Comparison of ENCODE assay signal across 8 mouse cellular contexts in genomic region chr3:93554981-93555877, GRCm38 (mm10). TPM values are rescaled to one million over a fixed set of nuclear protein-coding genes. Genes with fewer than 3 reads are reported as not detected.
DNase-seq lines count a peak whose midpoint lies in the region; ATAC-seq and TF ChIP-seq lines count a peak whose summit lies in the region.

S100a10 (plus strand) TSS chr3:93555080.

- dilution Hi-C loops in CH12.LX (cut with MboI; ENCODE audit: extremely low pct_ligation_motif_present, extremely low pct_unique_long_range_greater_than_20kb, low sequenced_read_pairs) = no loop called here

- TF ChIP-seq POLR2A in CH12.LX (IDR thresholded peaks at IDR 0.05; ENCODE audit: low read depth, low read length) = peak; percentile 94
- peak; percentile 42; the same call in 1 of the 2 replicates for TF ChIP-seq POLR2A in olfactory bulb, adult 2 months (IDR thresholded peaks at IDR 0.05; ENCODE audit: insufficient read depth, low read depth, low read length)

- H3K36me3 ChIP-seq in CH12.LX (replicated peaks in 1 of 2; ENCODE audit: control insufficient read depth in 1 of 2, insufficient read depth in 1 of 2, low read length in 1 of 2) = peaks cover 5 to 25% of the 10 kb centered on the region in 2 experiments
- H3K36me3 ChIP-seq in forebrain, embryonic 12.5 days (replicated peaks) = no peaks in the 10 kb centered on the region
- H3K36me3 ChIP-seq in lung, postnatal 0 days (ENCODE audit: insufficient read depth, low read length) = no peaks in the 10 kb centered on the region

- H3K9ac ChIP-seq in CH12.LX (ENCODE audit: insufficient read depth, low read depth) = peak within 1 kb of the TSS; percentile 96
- peak within 1 kb of the TSS; percentile 69 for H3K9ac ChIP-seq in forebrain, embryonic 12.5 days
- H3K9ac ChIP-seq in lung, postnatal 0 days (replicated peaks; ENCODE audit: low read depth) = peak within 1 kb of the TSS; percentile 71

- 4% methylated on average over 35 of the region's 39 CpGs for WGBS in forebrain, embryonic 12.5 days
- WGBS in large intestine, adult 2 months = under 1% methylated on average over 38 of the region's 39 CpGs
- 1% methylated on average over 26 of the region's 39 CpGs for WGBS in lung, postnatal 0 days
- WGBS in olfactory bulb, adult 2 months = 3% methylated on average over 37 of the region's 39 CpGs

- H3K4me1 ChIP-seq in CH12.LX (ENCODE audit: control insufficient read depth in 1 of 2, insufficient read depth in 2 of 2) = peaks cover 22 to 76% of the 10 kb centered on the region in 2 experiments
- H3K4me1 ChIP-seq in forebrain, embryonic 12.5 days = peaks cover 10% of the 10 kb centered on the region
- peaks cover 6% of the 10 kb centered on the region for H3K4me1 ChIP-seq in lung, postnatal 0 days (ENCODE audit: insufficient read depth, low read depth, low read length)
- H3K4me1 ChIP-seq in olfactory bulb, adult 2 months (ENCODE audit: control insufficient read depth, insufficient read depth, low read length) = peaks cover 22% of the 10 kb centered on the region

- no peak for TF ChIP-seq EP300 in CH12.LX (IDR thresholded peaks at IDR 0.05; ENCODE audit: low read length)
- no peak for TF ChIP-seq EP300 in lung, postnatal 0 days (IDR thresholded peaks at IDR 0.05)

- intact Hi-C loops in heart, postnatal 25 days (cut with DNase I) = no loop called here

- in situ Hi-C loops in CH12.LX (cut with MboI; ENCODE audit: low pct_ligation_motif_present, low pct_unique_long_range_greater_than_20kb, low sequenced_read_pairs) = no loop called here

- peak; percentile 64 for DNase-seq in CH12.LX (ENCODE audit: extremely low read depth)
- peak; percentile 69 for DNase-seq in adrenal gland, adult 8-10 months
- peak; percentile 69 for DNase-seq in heart, postnatal 25 days (ENCODE audit: low spot score)
- DNase-seq in large intestine, adult 2 months (ENCODE audit: low read depth, low spot score) = no peak
- DNase-seq in lung, postnatal 0 days (ENCODE audit: low spot score) = peak; percentile 81
- DNase-seq in thymus, postnatal 25 days = peak; percentile 86

- peak within 1 kb of the TSS; percentile 75 to 98 (median 77) for H3K4me3 ChIP-seq in CH12.LX (replicated peaks in 1 of 3; ENCODE audit: low read depth in 2 of 3, low read length in 2 of 3, poor library complexity in 1 of 3)
- peak within 1 kb of the TSS; percentile 56 for H3K4me3 ChIP-seq in forebrain, embryonic 12.5 days (replicated peaks)
- H3K4me3 ChIP-seq in lung, postnatal 0 days (ENCODE audit: low read depth, low read length) = peak within 1 kb of the TSS; percentile 61
- H3K4me3 ChIP-seq in olfactory bulb, adult 2 months (ENCODE audit: insufficient read depth, low read depth, low read length) = peak within 1 kb of the TSS; percentile 77

- TF ChIP-seq RAD21 in CH12.LX (IDR thresholded peaks at IDR 0.05; ENCODE audit: low read depth, low read length) = no peak

- peaks cover 50% of the 10 kb centered on the region for H3K79me2 ChIP-seq in CH12.LX (replicated peaks; ENCODE audit: control insufficient read depth, extremely low read depth, insufficient read depth, poor library complexity, severe bottlenecking)

- TF ChIP-seq CTCF in CH12.LX (conservative IDR thresholded peaks at IDR 0.05 in 1 of 2, IDR thresholded peaks at IDR 0.05 in 1 of 2; ENCODE audit: low read depth in 2 of 2, low read length in 2 of 2) = no peak
- peak; percentile 19 for TF ChIP-seq CTCF in lung, postnatal 0 days (IDR thresholded peaks at IDR 0.05)
- TF ChIP-seq CTCF in olfactory bulb, adult 2 months (IDR thresholded peaks at IDR 0.05; ENCODE audit: insufficient read depth, low read depth, low read length) = no peak

- H3K27me3 ChIP-seq in CH12.LX (replicated peaks) = no peaks in the 10 kb centered on the region
- peaks cover 10% of the 10 kb centered on the region for H3K27me3 ChIP-seq in forebrain, embryonic 12.5 days
- H3K27me3 ChIP-seq in lung, postnatal 0 days (replicated peaks; ENCODE audit: insufficient read depth, low read length) = no peaks in the 10 kb centered on the region

- peak; percentile 85 for ATAC-seq in forebrain, embryonic 12.5 days (ENCODE audit: low FRiP score)
- ATAC-seq in lung, postnatal 0 days = peak; percentile 89

- H3K9me3 ChIP-seq in CH12.LX (replicated peaks; ENCODE audit: low read length) = no peaks in the 10 kb centered on the region
- H3K9me3 ChIP-seq in forebrain, embryonic 12.5 days = no peaks in the 10 kb centered on the region
- no peaks in the 10 kb centered on the region for H3K9me3 ChIP-seq in lung, postnatal 0 days (ENCODE audit: low read length)

- peak within 1 kb of the TSS; percentile 68 for H3K27ac ChIP-seq in CH12.LX (ENCODE audit: insufficient read depth, low read depth)
- 0 out of 2 replicates have a peak within 1 kb of the TSS, but pooled peaks have one; percentile 25 for H3K27ac ChIP-seq in forebrain, embryonic 12.5 days
- H3K27ac ChIP-seq in lung, postnatal 0 days (ENCODE audit: low read length) = peak within 1 kb of the TSS; percentile 94
- H3K27ac ChIP-seq in olfactory bulb, adult 2 months (ENCODE audit: insufficient read depth, low read depth, low read length) = peak within 1 kb of the TSS; percentile 82

- peak within 1 kb of the TSS; percentile 95 for H3K4me2 ChIP-seq in CH12.LX (ENCODE audit: insufficient read depth, low read depth, poor library complexity, severe bottlenecking)
- peak within 1 kb of the TSS; percentile 90 for H3K4me2 ChIP-seq in forebrain, embryonic 12.5 days
- H3K4me2 ChIP-seq in lung, postnatal 0 days (replicated peaks; ENCODE audit: low read depth, low read length) = peak within 1 kb of the TSS; percentile 78

TF ChIP-seq in CH12.LX, 34 proteins besides CTCF, POLR2A, EP300 and RAD21:
- TF ChIP-seq NELFE (IDR thresholded peaks at IDR 0.05; ENCODE audit: low read depth, low read length) = peak; percentile 92
- TF ChIP-seq POLR2AphosphoS2 (IDR thresholded peaks at IDR 0.05; ENCODE audit: low read depth, low read length) = 0 out of 2 replicates have a peak, but pooled peaks have one; percentile 70
- no peak for TF ChIP-seq KAT2A (IDR thresholded peaks at IDR 0.05; ENCODE audit: insufficient replicate concordance, low read length)
- TF ChIP-seq TCF12 (IDR thresholded peaks at IDR 0.05; ENCODE audit: low read depth, low read length) = peak; percentile 59
- TF ChIP-seq MAX (IDR thresholded peaks at IDR 0.05; ENCODE audit: low read length) = peak; percentile 28; the same call in 1 of the 2 replicates
- TF ChIP-seq JUN (IDR thresholded peaks at IDR 0.05; ENCODE audit: insufficient read depth, low read depth, low read length) = no peak
- TF ChIP-seq SIN3A (IDR thresholded peaks at IDR 0.05; ENCODE audit: low read length) = peak; percentile 72; the same call in 1 of the 2 replicates
- peak; percentile 90; the same call in 1 of the 2 replicates for TF ChIP-seq MAZ (IDR thresholded peaks at IDR 0.05; ENCODE audit: low read depth, low read length)
- no peak for TF ChIP-seq MAFK (IDR thresholded peaks at IDR 0.05; ENCODE audit: insufficient replicate concordance, low read length)
- no peak for TF ChIP-seq USF1 (IDR thresholded peaks at IDR 0.05; ENCODE audit: low read depth, low read length)
- TF ChIP-seq MYC (IDR thresholded peaks at IDR 0.05; ENCODE audit: low read depth, low read length) = no peak
- peak; percentile 68; the same call in 1 of the 2 replicates for TF ChIP-seq TBP (conservative IDR thresholded peaks at IDR 0.05; ENCODE audit: low read depth, low read length)
- no peak for TF ChIP-seq IRF4 (IDR thresholded peaks at IDR 0.05; ENCODE audit: low read depth, low read length)
- TF ChIP-seq ZMIZ1 (IDR thresholded peaks at IDR 0.05; ENCODE audit: low read depth, low read length) = peak; percentile 76; the same call in 1 of the 2 replicates
- no peak for TF ChIP-seq HCFC1 (IDR thresholded peaks at IDR 0.05; ENCODE audit: low read depth, low read length)
- TF ChIP-seq MXI1 (IDR thresholded peaks at IDR 0.05; ENCODE audit: low read depth, low read length) = peak; percentile 66; the same call in 1 of the 2 replicates
- no peak for TF ChIP-seq GABPA (IDR thresholded peaks at IDR 0.05; ENCODE audit: insufficient replicate concordance, low read depth, low read length)
- TF ChIP-seq ZC3H11A (IDR thresholded peaks at IDR 0.05; ENCODE audit: low read depth, low read length) = no peak
- no peak for TF ChIP-seq ELF1 (IDR thresholded peaks at IDR 0.05; ENCODE audit: low read depth, low read length)
- peak; percentile 79; the same call in 1 of the 2 replicates for TF ChIP-seq UBTF (IDR thresholded peaks at IDR 0.05; ENCODE audit: low read depth, low read length)

RNA-seq across cellular contexts. Expression of gene S100a10, which starts in this region (rescaled TPM):
- total RNA-seq in CH12.LX (2012; rRNA removed) (352 and 369 TPM in 2 replicates), CH12.LX (2014; rRNA removed) (429 and 518 TPM in 2 replicates)
- 213 and 259 TPM in 2 replicates for polyA plus RNA-seq in CH12.LX (2012; ENCODE audit: insufficient read length, low read depth)
- 100 to 1,000 TPM; 108 to 159 (median 130) TPM for total RNA-seq in adrenal gland, adult 8-10 months (2022)
- 108 and 148 TPM in 2 replicates for polyA plus RNA-seq in forebrain, embryonic 12.5 days (2016; fragmentation: Nextera tagmentation; extraction: Ambion mirVana)
- total RNA-seq in heart, postnatal 25 days (2021) = 100 to 1,000 TPM in 1 of 2 experiments, 10 to 100 TPM in 1; 99.6 to 111 TPM
- 437 and 499 TPM in 2 replicates for polyA plus RNA-seq in large intestine, adult 2 months (2012; rRNA removed)
- 395 and 447 TPM in 2 replicates for polyA plus RNA-seq in lung, postnatal 0 days (2015; fragmentation: Nextera tagmentation; extraction: Ambion mirVana)
- polyA plus RNA-seq in olfactory bulb, adult 2 months (2012; ENCODE audit: insufficient read depth, insufficient read length, low replicate concordance, missing spikeins) = not detected in 2 replicates

Comparison
In these comparisons a context has a peak if more than half of its experiments do, and no peak if none do; other contexts are left out.
1. H3K27ac ChIP-seq: peak in every context shown above with its lines; median percentile 94 in lung, postnatal 0 days; 82 in olfactory bulb, adult 2 months; 68 in CH12.LX; 25 in forebrain, embryonic 12.5 days.